Mouse (Mus musculus) heart, postnatal 0 days (tissue): Measurements from ENCODE around the gene Tmcc2.

ENCODE experiments used
- CTCF ChIP-seq: IDR thresholded peaks from 2 replicates; pipeline ENCODE4 v1.5.1; 2016; ENCODE audit warnings: antibody characterized with exemption, control low read depth, low read depth
- EP300 ChIP-seq: IDR thresholded peaks from 2 replicates; pipeline ENCODE4 v1.6.1; 2016; ENCODE audit warnings: antibody characterized with exemption, low read depth

- TF ChIP-seq CTCF (no peak), EP300 (no peak)
Observed at GRCm38 (mm10) chr1:132315889-132316624, 75.0 kb downstream of the Tmcc2 start, which contains the start of gene Nuak2.
